Mouse (Mus musculus) heart, embryonic 15.5 days (tissue): Measurements from ENCODE around the gene Olfr1301. TPM values are rescaled to one million over a fixed set of nuclear protein-coding genes. Genes with fewer than 3 reads are reported as not detected.

ENCODE experiments used
- ATAC-seq: fragments of 200-750 bp; cut with Nextera tagmentation; replicated peaks from 2 replicates; pipeline ENCODE4 v1.8.0; 2017; ENCODE audit warnings: low read depth, moderate TSS enrichment; ENCODE audit not compliant: insufficient number of reproducible peaks, insufficient read depth, low FRiP score
- H3K27ac ChIP-seq: fragments of 300-500 bp; sonication (generic); 2 replicates; pipeline ENCODE4 v1.5.1; 2015; ENCODE audit warnings: mild to moderate bottlenecking, inconsistent platforms
- H3K27me3 ChIP-seq: fragments of 300-500 bp; sonication (generic); 2 replicates; pipeline ENCODE4 v1.6.1; 2015; ENCODE audit warnings: inconsistent platforms
- H3K36me3 ChIP-seq: fragments of 300-500 bp; sonication (generic); 2 replicates; pipeline ENCODE4 v1.6.1; 2015; ENCODE audit warnings: mild to moderate bottlenecking, inconsistent platforms
- H3K4me1 ChIP-seq: fragments of 300-500 bp; sonication (generic); replicated peaks from 2 replicates; pipeline ENCODE4 v1.6.1; 2015; ENCODE audit warnings: inconsistent platforms
- H3K4me2 ChIP-seq: fragments of 300-500 bp; sonication (generic); 2 replicates; pipeline ENCODE4 v1.6.1; 2015; ENCODE audit warnings: inconsistent platforms, mild to moderate bottlenecking, moderate library complexity
- H3K4me3 ChIP-seq: fragments of 300-500 bp; sonication (generic); 2 replicates; pipeline ENCODE4 v1.5.1; 2015; ENCODE audit warnings: mild to moderate bottlenecking, inconsistent platforms
- H3K9ac ChIP-seq: fragments of 300-500 bp; sonication (generic); 2 replicates; pipeline ENCODE4 v1.6.1; 2015; ENCODE audit warnings: mild to moderate bottlenecking, inconsistent platforms
- H3K9me3 ChIP-seq: fragments of 300-500 bp; sonication (generic); replicated peaks from 2 replicates; pipeline ENCODE4 v1.6.1; 2016; ENCODE audit warnings: inconsistent platforms
- WGBS: fragments of 180-500 bp; shearing (Covaris S2); methylation state at CpG from one replicate; pipeline ENCODE4 v1.1.7; 2015; ENCODE audit warnings: mixed read lengths; 5-methylcytosine and 5-hydroxymethylcytosine counted together
- polyA plus RNA-seq: library from polyadenylated mRNA; unstranded; fragments of >200 nt; fragmentation: Nextera tagmentation; extraction: Ambion mirVana; gene quantifications from 2 replicates; pipeline ENCODE4 v1.2.1, GENCODE M21; 2015

The Olfr1301 gene
- polyA plus RNA-seq: not detected in 2 replicates

GRCm38 (mm10) chr2:111750706-111751105, at the start of gene Olfr1301:
Gene Olfr1301, plus strand, starts transcription at chr2:111751006.
- Histone ChIP-seq H3K9me3 (no peaks in the 10 kb centered on the region), H3K4me1 (no peaks in the 10 kb centered on the region), H3K4me3 (no peak within 1 kb of the TSS), H3K9ac (no peak within 1 kb of the TSS), H3K36me3 (no peaks in the 10 kb centered on the region), H3K27ac (no peak within 1 kb of the TSS), H3K4me2 (no peak within 1 kb of the TSS), H3K27me3 (no peaks in the 10 kb centered on the region)
- ATAC-seq: no peak
- 77% methylated on average over 3 of the region's 3 CpGs for WGBS

DNA sequence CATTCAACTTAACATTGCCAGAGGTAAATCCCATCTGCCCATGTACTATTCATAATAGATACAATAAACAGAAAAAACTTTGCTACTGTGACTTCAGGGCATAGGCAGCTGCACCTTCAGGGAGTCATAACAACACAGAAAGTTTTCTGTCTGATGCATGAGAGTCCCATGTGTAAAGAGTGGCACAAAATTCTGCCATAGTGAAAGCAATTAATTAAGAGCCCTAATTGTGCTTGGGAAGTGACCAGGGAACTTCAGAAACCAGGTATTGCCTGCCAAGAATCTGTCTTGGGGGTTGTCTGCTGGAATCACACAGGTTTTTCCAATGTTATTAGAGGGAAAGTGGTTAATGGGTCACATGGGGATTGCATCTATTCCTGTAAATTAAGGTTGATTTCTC, 24.1 kb upstream of the Olfr1301 start:
- H3K9ac ChIP-seq: no peak overlapping the region
- no peaks in the 10 kb centered on the region for H3K36me3 ChIP-seq
- H3K27me3 ChIP-seq: no peaks in the 10 kb centered on the region
- no peaks in the 10 kb centered on the region for H3K9me3 ChIP-seq
- H3K27ac ChIP-seq: no peak overlapping the region
- H3K4me1 ChIP-seq: no peaks in the 10 kb centered on the region
- H3K4me2 ChIP-seq: no peak overlapping the region
- H3K4me3 ChIP-seq: no peak overlapping the region
- ATAC-seq: no peak

DNA sequence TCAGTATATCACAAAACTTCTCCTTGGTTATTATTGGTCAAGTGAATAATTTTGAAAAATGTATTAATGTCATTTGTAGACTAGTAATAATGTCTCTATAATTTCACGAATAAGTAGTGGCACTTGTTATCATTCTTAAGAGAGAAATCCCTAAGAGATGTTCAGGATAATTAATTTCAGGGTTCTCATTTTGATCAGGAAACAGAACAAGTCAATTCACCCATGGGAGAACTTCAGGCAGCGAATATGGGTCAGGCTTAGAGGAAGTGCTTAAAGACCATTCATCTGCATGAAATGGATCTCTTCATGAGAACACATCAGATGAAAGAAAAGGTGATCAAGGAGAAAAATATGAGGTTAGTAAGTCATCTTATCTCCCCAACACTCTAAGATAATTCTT, 26.3 kb downstream of the Olfr1301 start, which contains the start of gene Olfr1302:
Gene Olfr1302 (plus strand): TSS at position 301 of the 400 bp plus-strand sequence.
- 59% methylated on average over 2 of the region's 2 CpGs for WGBS
- Histone ChIP-seq H3K9ac (no peak within 1 kb of the TSS), H3K36me3 (no peaks in the 10 kb centered on the region), H3K4me3 (no peak within 1 kb of the TSS), H3K9me3 (0 out of 2 replicates have a peak, but pooled peaks cover 3% of the 10 kb centered on the region), H3K4me2 (no peak within 1 kb of the TSS), H3K27ac (no peak within 1 kb of the TSS), H3K27me3 (no peaks in the 10 kb centered on the region), H3K4me1 (no peaks in the 10 kb centered on the region)
- ATAC-seq: no peak

Other genes with a start within 250 kb of the Olfr1301 start
- not detected in 2 replicates for gene Olfr1293-ps, start 225.8 kb upstream of the Olfr1301 start, polyA plus RNA-seq
- gene Olfr1294, start 210.7 kb upstream of the Olfr1301 start, polyA plus RNA-seq: not detected in 2 replicates
- gene Olfr1295, start 181.3 kb upstream of the Olfr1301 start, polyA plus RNA-seq: not detected in 2 replicates
- gene Olfr1297, start 124.5 kb upstream of the Olfr1301 start, polyA plus RNA-seq: not detected in 2 replicates
- gene Olfr1298, start 101.8 kb upstream of the Olfr1301 start, polyA plus RNA-seq: not detected in 2 replicates
- gene Olfr1299, start 89.6 kb upstream of the Olfr1301 start, polyA plus RNA-seq: not detected in 2 replicates
- not detected in 2 replicates for gene Olfr1302, start 26.4 kb downstream of the Olfr1301 start, polyA plus RNA-seq
- not detected in 2 replicates for gene Olfr1303, start 69.3 kb downstream of the Olfr1301 start, polyA plus RNA-seq
- gene Olfr1305, start 126.1 kb downstream of the Olfr1301 start, polyA plus RNA-seq: not detected in 2 replicates
- gene Olfr1306, start 165.3 kb downstream of the Olfr1301 start, polyA plus RNA-seq: not detected in 2 replicates
- not detected in 2 replicates for gene Olfr1307, start 198.4 kb downstream of the Olfr1301 start, polyA plus RNA-seq
- not detected in 2 replicates for gene Olfr1308, start 213.9 kb downstream of the Olfr1301 start, polyA plus RNA-seq
- gene Olfr1309, start 239.3 kb downstream of the Olfr1301 start, polyA plus RNA-seq: not detected in 2 replicates